8 mouse cellular contexts compared by ENCODE assay signal in the genomic region with DNA sequence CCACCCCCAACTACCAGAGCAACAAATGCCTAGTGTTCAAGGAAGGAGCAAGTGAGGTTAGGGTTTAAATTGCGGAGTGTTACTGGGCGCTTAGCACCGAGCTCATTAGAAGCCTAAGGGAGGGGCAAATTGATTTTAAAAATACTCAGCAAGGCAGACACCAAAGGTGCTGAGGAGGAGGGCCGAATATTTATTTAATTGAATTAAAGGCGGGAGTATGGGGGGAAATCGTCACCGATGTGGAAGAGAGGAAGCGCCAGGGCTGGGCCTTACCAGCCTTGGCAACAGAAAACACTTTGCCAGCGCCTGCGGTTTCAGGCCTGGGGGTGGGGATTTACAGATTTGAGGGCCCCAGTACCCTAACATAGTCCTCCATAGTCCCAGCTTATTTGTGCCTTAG. TPM values are rescaled to one million over a fixed set of nuclear protein-coding genes. Genes with fewer than 3 reads are reported as not detected.
DNase-seq lines count a peak whose midpoint lies in the region; ATAC-seq and TF ChIP-seq lines count a peak whose summit lies in the region.

No protein-coding gene starts in this region.

- peak overlapping the region; percentile 62 for H3K4me2 ChIP-seq in heart, embryonic 11.5 days
- peak overlapping the region; percentile 51 for H3K4me2 ChIP-seq in embryonic facial prominence, embryonic 15.5 days (replicated peaks)
- H3K4me2 ChIP-seq in intestine, embryonic 15.5 days (replicated peaks) = peak overlapping the region; percentile 53
- H3K4me2 ChIP-seq in liver, embryonic 14.5 days (ENCODE audit: low read depth) = peak overlapping the region; percentile 75

- WGBS in heart, embryonic 11.5 days (ENCODE audit: insufficient replicate concordance) = 13% methylated on average over 10 of the region's 10 CpGs
- WGBS in embryonic facial prominence, embryonic 15.5 days = 21% methylated on average over 10 of the region's 10 CpGs
- WGBS in intestine, embryonic 15.5 days = 12% methylated on average over 10 of the region's 10 CpGs
- 22% methylated on average over 10 of the region's 10 CpGs for WGBS in liver, embryonic 14.5 days (ENCODE audit: insufficient replicate concordance)

- peak overlapping the region; percentile 10; the same call in 1 of the 2 replicates for H3K9ac ChIP-seq in heart, embryonic 11.5 days (ENCODE audit: low read depth, low read length)
- no peak overlapping the region for H3K9ac ChIP-seq in embryonic facial prominence, embryonic 15.5 days
- H3K9ac ChIP-seq in intestine, embryonic 15.5 days = no peak overlapping the region
- H3K9ac ChIP-seq in liver, embryonic 14.5 days (replicated peaks) = peak overlapping the region; percentile 70; the same call in 1 of the 2 replicates

- no peak for ATAC-seq in heart, embryonic 11.5 days (replicated peaks; ENCODE audit: insufficient number of reproducible peaks, low FRiP score, low TSS enrichment)
- no peak for ATAC-seq in embryonic facial prominence, embryonic 15.5 days (ENCODE audit: insufficient number of reproducible peaks, low FRiP score, low TSS enrichment, low read depth)
- ATAC-seq in intestine, embryonic 15.5 days = 0 out of 2 replicates have a peak, but pooled peaks have one; percentile 13
- no peak for ATAC-seq in liver, embryonic 14.5 days (ENCODE audit: insufficient read depth)

- no peak for TF ChIP-seq EP300 in liver, embryonic 14.5 days (IDR thresholded peaks at IDR 0.05; ENCODE audit: low read depth)

- H3K27ac ChIP-seq in heart, embryonic 11.5 days (ENCODE audit: low read depth, low read length) = peak overlapping the region; percentile 94
- peak overlapping the region; percentile 96 for H3K27ac ChIP-seq in embryonic facial prominence, embryonic 15.5 days (replicated peaks)
- H3K27ac ChIP-seq in intestine, embryonic 15.5 days = peak overlapping the region; percentile 93
- H3K27ac ChIP-seq in liver, embryonic 14.5 days = peak overlapping the region; percentile 47

- no peaks in the 10 kb centered on the region for H3K27me3 ChIP-seq in heart, embryonic 11.5 days (ENCODE audit: control insufficient read depth, insufficient read depth, low read length)
- H3K27me3 ChIP-seq in embryonic facial prominence, embryonic 15.5 days = no peaks in the 10 kb centered on the region
- H3K27me3 ChIP-seq in intestine, embryonic 15.5 days (replicated peaks) = no peaks in the 10 kb centered on the region
- H3K27me3 ChIP-seq in liver, embryonic 14.5 days (ENCODE audit: control insufficient read depth, insufficient read depth, low read length) = no peaks in the 10 kb centered on the region

- H3K4me1 ChIP-seq in heart, embryonic 11.5 days (ENCODE audit: control insufficient read depth, insufficient read depth, low read length) = no peaks in the 10 kb centered on the region
- H3K4me1 ChIP-seq in embryonic facial prominence, embryonic 15.5 days = no peaks in the 10 kb centered on the region
- no peaks in the 10 kb centered on the region for H3K4me1 ChIP-seq in intestine, embryonic 15.5 days (replicated peaks)
- H3K4me1 ChIP-seq in liver, embryonic 14.5 days (replicated peaks; ENCODE audit: control insufficient read depth in 2 of 2, insufficient read depth in 2 of 2, low read length in 1 of 2) = peaks cover 2% of the 10 kb centered on the region in 2 experiments; a peak in 3 of 4 replicates

- DNase-seq in heart, postnatal 14 days = no peak
- peak; percentile 26 for DNase-seq in ZHBTc4 (ENCODE audit: low read depth, low spot score)
- peak in 1 of 3 experiments; percentile 9 for DNase-seq in liver, embryonic 14.5 days (ENCODE audit: low read depth in 3 of 3, low spot score in 3 of 3)
- DNase-seq in retina, postnatal 1 day = peak; percentile 74
- no peak for DNase-seq in urinary bladder, postnatal 25 days (ENCODE audit: low spot score)

- TF ChIP-seq CTCF in liver, embryonic 14.5 days (IDR thresholded peaks at IDR 0.05; ENCODE audit: low read depth) = no peak

- H3K4me3 ChIP-seq in heart, embryonic 11.5 days (ENCODE audit: low read depth, low read length) = peak overlapping the region; percentile 70; the same call in 1 of the 2 replicates
- H3K4me3 ChIP-seq in embryonic facial prominence, embryonic 15.5 days (replicated peaks) = peak overlapping the region; percentile 61
- H3K4me3 ChIP-seq in intestine, embryonic 15.5 days (replicated peaks) = peak overlapping the region; percentile 60
- H3K4me3 ChIP-seq in liver, embryonic 14.5 days (ENCODE audit: insufficient read depth in 1 of 2, low read depth in 2 of 2, low read length in 2 of 2) = peak overlapping the region; percentile 71 to 74

- no peaks in the 10 kb centered on the region for H3K9me3 ChIP-seq in heart, embryonic 11.5 days (replicated peaks; ENCODE audit: control insufficient read depth, low read length)
- no peaks in the 10 kb centered on the region for H3K9me3 ChIP-seq in embryonic facial prominence, embryonic 15.5 days (replicated peaks)
- no peaks in the 10 kb centered on the region for H3K9me3 ChIP-seq in intestine, embryonic 15.5 days
- H3K9me3 ChIP-seq in liver, embryonic 14.5 days (ENCODE audit: control insufficient read depth, low read length) = no peaks in the 10 kb centered on the region

- intact Hi-C loops in heart, postnatal 14 days (cut with DNase I) = loop anchor here (1.0 to 10.0 kb wide), 7 partner anchors 38 to 285 kb away; a partner anchor contains a TSS

- no peaks in the 10 kb centered on the region for H3K36me3 ChIP-seq in heart, embryonic 11.5 days (ENCODE audit: control insufficient read depth, insufficient read depth, low read length)
- no peaks in the 10 kb centered on the region for H3K36me3 ChIP-seq in embryonic facial prominence, embryonic 15.5 days
- no peaks in the 10 kb centered on the region for H3K36me3 ChIP-seq in intestine, embryonic 15.5 days
- H3K36me3 ChIP-seq in liver, embryonic 14.5 days (replicated peaks; ENCODE audit: control insufficient read depth, insufficient read depth, low read depth) = no peaks in the 10 kb centered on the region

RNA-seq across cellular contexts. Expression of a gene that starts 1.0 kb away (rescaled TPM):
- 63.6 and 72.6 TPM in 2 replicates for polyA plus RNA-seq in heart, embryonic 11.5 days (2014; fragmentation: Nextera tagmentation; extraction: Ambion mirVana)
- total RNA-seq in heart, postnatal 14 days (2021) = 10 to 100 TPM; 42.4 to 43.0 TPM
- polyA plus RNA-seq in embryonic facial prominence, embryonic 15.5 days (2015; fragmentation: Nextera tagmentation; extraction: Ambion mirVana) = 65.1 and 67.1 TPM in 2 replicates
- polyA plus RNA-seq in intestine, embryonic 15.5 days (2015; fragmentation: Nextera tagmentation; extraction: Ambion mirVana) = 60.6 and 66.1 TPM in 2 replicates
- 6.4 and 7.6 TPM in 2 replicates for polyA plus RNA-seq in liver, embryonic 14.5 days (2012; rRNA removed)
- polyA plus RNA-seq in liver, embryonic 14.5 days (2014; fragmentation: Nextera tagmentation; extraction: Ambion mirVana) = 14.2 and 18.6 TPM in 2 replicates

Comparison
In these comparisons a context has a peak if more than half of its experiments do, and no peak if none do; other contexts are left out.
1. H3K9ac ChIP-seq: peak in heart, embryonic 11.5 days (single experiment) and liver, embryonic 14.5 days (single experiment); none in embryonic facial prominence, embryonic 15.5 days (single experiment) and intestine, embryonic 15.5 days (single experiment).
2. DNase-seq: peak in ZHBTc4 (single experiment) and retina, postnatal 1 day (single experiment); none in heart, postnatal 14 days (0 of 2) and urinary bladder, postnatal 25 days (single experiment).
3. Peak in every context shown above with its lines, with median percentiles within 50 percentile points of each other: H3K27ac ChIP-seq, H3K4me2 ChIP-seq and H3K4me3 ChIP-seq.